8 mouse cellular contexts compared by ENCODE assay signal in the genomic region with DNA sequence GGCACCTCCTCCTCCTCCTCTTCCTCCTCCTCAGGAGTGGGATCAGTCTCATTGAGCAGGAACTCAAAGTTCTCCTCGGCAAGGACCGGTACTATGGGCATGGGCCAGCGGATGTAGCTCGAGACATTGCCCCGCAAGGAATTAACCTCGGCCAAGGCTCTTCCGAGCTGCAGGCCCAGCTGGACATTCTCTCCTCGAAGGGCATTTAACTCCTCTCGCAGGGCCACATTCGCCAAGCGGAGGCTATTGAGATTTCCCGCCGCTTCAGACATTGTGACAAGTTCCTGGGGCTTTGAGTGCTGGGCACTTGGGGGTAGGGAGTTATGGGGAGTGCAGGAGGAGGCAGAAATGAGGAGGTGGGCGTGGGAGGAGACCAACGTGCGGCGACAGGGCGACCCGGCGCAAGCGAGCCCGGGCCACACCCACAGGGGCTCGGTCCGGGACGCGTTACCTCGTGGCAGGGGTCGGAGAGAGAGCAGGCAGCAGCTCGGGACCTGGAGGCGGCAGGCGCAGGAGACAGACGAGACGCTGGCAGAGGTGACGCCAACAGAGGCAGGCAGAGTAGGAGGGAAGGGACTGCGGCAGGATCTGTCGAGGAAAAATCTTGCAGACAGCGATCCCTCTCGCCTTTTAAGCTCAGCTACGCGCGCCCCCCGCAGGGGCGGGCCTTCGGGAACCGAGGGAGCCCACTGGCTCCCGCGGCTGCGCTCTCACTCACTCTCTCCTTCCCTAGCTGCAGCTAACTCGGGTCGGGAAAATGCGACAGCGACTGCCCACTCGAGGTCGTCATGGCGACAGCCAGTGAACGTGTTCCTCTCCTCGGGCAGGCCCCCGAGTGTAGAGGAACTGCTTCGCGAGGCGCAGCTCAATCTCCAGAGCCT. TPM values are rescaled to one million over a fixed set of nuclear protein-coding genes. Genes with fewer than 3 reads are reported as not detected.
DNase-seq lines count a peak whose midpoint lies in the region; ATAC-seq and TF ChIP-seq lines count a peak whose summit lies in the region.

Gene Rtl5, minus strand, starts transcription at position 714 of the 881 bp plus-strand sequence.

- no peaks in the 10 kb centered on the region for H3K27me3 ChIP-seq in ES-Bruce4 (ENCODE audit: control insufficient read depth, insufficient read depth, low read length, poor library complexity, severe bottlenecking)
- H3K27me3 ChIP-seq in forebrain, embryonic 15.5 days: no peaks in the 10 kb centered on the region
- H3K27me3 ChIP-seq in neural tube, embryonic 15.5 days (replicated peaks): peaks cover 3% of the 10 kb centered on the region

- no peak within 1 kb of the TSS; the same call in 1 of the 2 replicates for H3K9ac ChIP-seq in ES-Bruce4 (ENCODE audit: low read depth, poor library complexity, severe bottlenecking)
- H3K9ac ChIP-seq in forebrain, embryonic 15.5 days (replicated peaks): peak within 1 kb of the TSS; percentile 59
- H3K9ac ChIP-seq in neural tube, embryonic 15.5 days (replicated peaks): peak within 1 kb of the TSS; percentile 61

- TF ChIP-seq CTCF in ES-Bruce4 (IDR thresholded peaks at IDR 0.05; ENCODE audit: low read depth, low read length): no peak

- intact Hi-C loops in heart, postnatal 14 days (cut with DNase I): loop anchor here (5.0 kb wide), 2 partner anchors 46 to 116 kb away; partner anchors contain the start of genes Pin4 and Rps4x

- no peaks in the 10 kb centered on the region for H3K4me1 ChIP-seq in ES-Bruce4 (ENCODE audit: control insufficient read depth, insufficient read depth, low read length)
- peaks cover 43% of the 10 kb centered on the region for H3K4me1 ChIP-seq in forebrain, embryonic 15.5 days
- peaks cover 17% of the 10 kb centered on the region for H3K4me1 ChIP-seq in neural tube, embryonic 15.5 days

- DNase-seq in c-Kit-positive CD71-negative TER-119-negative erythroid progenitor cells, embryonic 14.5 days (ENCODE audit: low read depth): peak; percentile 37
- peak; percentile 72 to 74 for DNase-seq in heart, postnatal 14 days
- DNase-seq in layer of hippocampus, adult 18-20 months (ENCODE audit: low spot score in 2 of 2): peak; percentile 69 to 74
- DNase-seq in lung, adult 18-20 months: peak; percentile 80 to 84
- peak; percentile 68 for DNase-seq in thymus, postnatal 0 days (ENCODE audit: low spot score)

- TF ChIP-seq EP300 in ES-Bruce4 (IDR thresholded peaks at IDR 0.05; ENCODE audit: insufficient read depth, low read depth, low read length): no peak

- WGBS in forebrain, embryonic 15.5 days: 25% methylated on average over 61 of the region's 61 CpGs
- WGBS in neural tube, embryonic 15.5 days: 21% methylated on average over 61 of the region's 61 CpGs

- peak within 1 kb of the TSS; percentile 58 for H3K4me3 ChIP-seq in ES-Bruce4 (ENCODE audit: low read depth, low read length)
- H3K4me3 ChIP-seq in forebrain, embryonic 15.5 days: peak within 1 kb of the TSS; percentile 54
- peak within 1 kb of the TSS; percentile 54 for H3K4me3 ChIP-seq in neural tube, embryonic 15.5 days (replicated peaks)

- no peaks in the 10 kb centered on the region for H3K9me3 ChIP-seq in ES-Bruce4 (replicated peaks; ENCODE audit: control insufficient read depth, insufficient read depth, low read length, poor library complexity, severe bottlenecking)
- H3K9me3 ChIP-seq in forebrain, embryonic 15.5 days: no peaks in the 10 kb centered on the region
- no peaks in the 10 kb centered on the region for H3K9me3 ChIP-seq in neural tube, embryonic 15.5 days (replicated peaks)

- H3K27ac ChIP-seq in ES-Bruce4 (ENCODE audit: insufficient read depth, low read length): no peak within 1 kb of the TSS
- H3K27ac ChIP-seq in forebrain, embryonic 15.5 days (replicated peaks): peak within 1 kb of the TSS; percentile 80
- H3K27ac ChIP-seq in neural tube, embryonic 15.5 days (replicated peaks): peak within 1 kb of the TSS; percentile 79

- peak; percentile 97 for ATAC-seq in forebrain, embryonic 15.5 days (replicated peaks)
- peak; percentile 94 for ATAC-seq in neural tube, embryonic 15.5 days (ENCODE audit: low FRiP score)

- TF ChIP-seq POLR2A in ES-Bruce4 (IDR thresholded peaks at IDR 0.05; ENCODE audit: insufficient read depth, low read length): no peak

- H3K36me3 ChIP-seq in ES-Bruce4 (ENCODE audit: control insufficient read depth, insufficient read depth, low read length, poor library complexity, severe bottlenecking): no peaks in the 10 kb centered on the region
- H3K36me3 ChIP-seq in forebrain, embryonic 15.5 days: no peaks in the 10 kb centered on the region
- no peaks in the 10 kb centered on the region for H3K36me3 ChIP-seq in neural tube, embryonic 15.5 days

- peak within 1 kb of the TSS; percentile 62 for H3K4me2 ChIP-seq in forebrain, embryonic 15.5 days (replicated peaks)
- peak within 1 kb of the TSS; percentile 63 for H3K4me2 ChIP-seq in neural tube, embryonic 15.5 days

RNA-seq across cellular contexts. Expression of gene Rtl5, which starts in this region (rescaled TPM):
- 1.0 TPM in 1 of 2 replicates, not detected in the other for polyA plus RNA-seq in ES-Bruce4 (2011; ENCODE audit: insufficient read depth, insufficient read length, low read depth, missing spikeins)
- polyA plus RNA-seq in forebrain, embryonic 15.5 days (2015; fragmentation: Nextera tagmentation; extraction: Ambion mirVana): 6.3 and 7.5 TPM in 2 replicates
- 1 to 10 TPM; 1.6 to 2.7 TPM for total RNA-seq in heart, postnatal 14 days (2021)
- total RNA-seq in layer of hippocampus, adult 18-20 months (2021): 10 to 100 TPM in 1 of 2 experiments, 1 to 10 TPM in 1; 7.5 to 10.8 TPM
- 4.7 and 6.3 TPM in 2 replicates for polyA plus RNA-seq in neural tube, embryonic 15.5 days (2015; fragmentation: Nextera tagmentation; extraction: Ambion mirVana)
- 0.13 and 0.18 TPM in 2 replicates for polyA plus RNA-seq in thymus, postnatal 0 days (2015; fragmentation: Nextera tagmentation; extraction: Ambion mirVana)

Comparison
In these comparisons a context has a peak if more than half of its experiments do, and no peak if none do; other contexts are left out.
1. Peak in DNase-seq in thymus, postnatal 0 days; RNA of the gene not detected or under 1 TPM.